In genomic region chr11:12810949-12811881, GRCm38 (mm10) we compare ENCODE assay signal across 8 mouse cellular contexts.
DNase-seq lines count a peak whose midpoint lies in the region; ATAC-seq and TF ChIP-seq lines count a peak whose summit lies in the region.

No protein-coding gene starts in this region.

- ATAC-seq in forebrain, postnatal 0 days = peak; percentile 85
- peak; percentile 81 for ATAC-seq in hindbrain, embryonic 15.5 days (ENCODE audit: low FRiP score, low read depth)

- H3K27ac ChIP-seq in forebrain, postnatal 0 days (ENCODE audit: low read depth, low read length) = 0 out of 2 replicates have a peak overlapping the region, but pooled peaks have one; percentile 21
- no peak overlapping the region for H3K27ac ChIP-seq in hindbrain, embryonic 15.5 days (replicated peaks)

- peak; percentile 85 for TF ChIP-seq CTCF in forebrain, postnatal 0 days (IDR thresholded peaks at IDR 0.05; ENCODE audit: low read depth)

- 44% methylated on average over 11 of the region's 11 CpGs for WGBS in forebrain, postnatal 0 days
- 46% methylated on average over 11 of the region's 11 CpGs for WGBS in hindbrain, embryonic 15.5 days

- H3K9ac ChIP-seq in forebrain, postnatal 0 days = no peak overlapping the region
- H3K9ac ChIP-seq in hindbrain, embryonic 15.5 days = no peak overlapping the region

- no peaks in the 10 kb centered on the region for H3K27me3 ChIP-seq in forebrain, postnatal 0 days (ENCODE audit: insufficient read depth, low read length)
- H3K27me3 ChIP-seq in hindbrain, embryonic 15.5 days = no peaks in the 10 kb centered on the region

- peak; percentile 36 for DNase-seq in MEL-GATA-1-ER (ENCODE audit: extremely low read depth, low read depth)
- peak; percentile 18 for DNase-seq in c-Kit-positive CD71-negative TER-119-negative erythroid progenitor cells, embryonic 14.5 days (ENCODE audit: low read depth)
- peak; percentile 85 for DNase-seq in forebrain, postnatal 0 days
- peak; percentile 64 to 78 for DNase-seq in layer of hippocampus, postnatal 25 days (ENCODE audit: extremely low spot score in 1 of 2, low spot score in 1 of 2)
- DNase-seq in lung, postnatal 36 days = peak; percentile 32
- DNase-seq in right cerebral cortex, postnatal 25 days = peak; percentile 79
- no peak for DNase-seq in thymus, postnatal 0 days (ENCODE audit: low spot score)

- no peaks in the 10 kb centered on the region for H3K9me3 ChIP-seq in forebrain, postnatal 0 days (ENCODE audit: low read length)
- no peaks in the 10 kb centered on the region for H3K9me3 ChIP-seq in hindbrain, embryonic 15.5 days

- no peaks in the 10 kb centered on the region; the same call in 1 of the 2 replicates for H3K4me1 ChIP-seq in forebrain, postnatal 0 days (ENCODE audit: insufficient read depth)
- no peaks in the 10 kb centered on the region for H3K4me1 ChIP-seq in hindbrain, embryonic 15.5 days (replicated peaks)

- H3K4me2 ChIP-seq in forebrain, postnatal 0 days (ENCODE audit: low read depth) = no peak overlapping the region
- H3K4me2 ChIP-seq in hindbrain, embryonic 15.5 days = peak overlapping the region; percentile 12; the same call in 1 of the 2 replicates

- H3K4me3 ChIP-seq in forebrain, postnatal 0 days (ENCODE audit: low read depth, low read length) = no peak overlapping the region
- no peak overlapping the region for H3K4me3 ChIP-seq in hindbrain, embryonic 15.5 days

- no peaks in the 10 kb centered on the region for H3K36me3 ChIP-seq in forebrain, postnatal 0 days (ENCODE audit: insufficient read depth)
- H3K36me3 ChIP-seq in hindbrain, embryonic 15.5 days = no peaks in the 10 kb centered on the region
